Mouse (Mus musculus): ENCODE results near the gene Tmem164. TPM values are rescaled to one million over a fixed set of nuclear protein-coding genes. Genes with fewer than 3 reads are reported as not detected.

Gene Tmem164
- total RNA-seq, 4 experiments from 2014 or later: 17.1 to 20.2 (median 19.3) TPM

- no peak for DNase-seq (ENCODE audit: low spot score)
These were observed 147.1 kb downstream of the Tmem164 start for GRCm38 (mm10) chrX:142828184-142828908.

- no peak for DNase-seq (ENCODE audit: low spot score)
These were observed 148.1 kb downstream of the Tmem164 start for GRCm38 (mm10) chrX:142829267-142829666.

- no peak for DNase-seq (ENCODE audit: low spot score)
These were observed 148.8 kb downstream of the Tmem164 start for GRCm38 (mm10) chrX:142829866-142830470.

- DNase-seq (ENCODE audit: low spot score): no peak
These were observed 149.4 kb downstream of the Tmem164 start for GRCm38 (mm10) chrX:142830572-142830971.

GRCm38 (mm10) chrX:142832221-142832620 is 151.0 kb downstream of the Tmem164 start:
- no peak for DNase-seq (ENCODE audit: low spot score)

GRCm38 (mm10) chrX:142833164-142833796 is 152.1 kb downstream of the Tmem164 start:
- DNase-seq (ENCODE audit: low spot score): peak; percentile 47

- no peak for DNase-seq (ENCODE audit: low spot score)
These were observed 153.6 kb downstream of the Tmem164 start for GRCm38 (mm10) chrX:142834807-142835206.

- DNase-seq (ENCODE audit: low spot score): no peak
These were observed 155.2 kb downstream of the Tmem164 start for GRCm38 (mm10) chrX:142836399-142836798.

GRCm38 (mm10) chrX:142837316-142837715 is 156.1 kb downstream of the Tmem164 start:
- DNase-seq (ENCODE audit: low spot score): no peak

- DNase-seq (ENCODE audit: low spot score): no peak
These were observed 157.6 kb downstream of the Tmem164 start for GRCm38 (mm10) chrX:142838841-142839240.

GRCm38 (mm10) chrX:142839411-142839810 is 158.2 kb downstream of the Tmem164 start:
- no peak for DNase-seq (ENCODE audit: low spot score)

GRCm38 (mm10) chrX:142841916-142842315 is 160.7 kb downstream of the Tmem164 start:
- DNase-seq (ENCODE audit: low spot score): no peak

- DNase-seq (ENCODE audit: low spot score): no peak
These were observed 165.1 kb downstream of the Tmem164 start for GRCm38 (mm10) chrX:142846266-142846665.

GRCm38 (mm10) chrX:142848032-142848431 is 166.8 kb downstream of the Tmem164 start:
- DNase-seq (ENCODE audit: low spot score): no peak

- peak; percentile 24 for DNase-seq (ENCODE audit: low spot score)
These were observed 188.6 kb downstream of the Tmem164 start for GRCm38 (mm10) chrX:142869844-142870243.

- no peak for DNase-seq (ENCODE audit: low spot score)
These were observed 201.0 kb downstream of the Tmem164 start for GRCm38 (mm10) chrX:142882255-142882654.

- no peak for DNase-seq (ENCODE audit: low spot score)
These were observed 202.4 kb downstream of the Tmem164 start for GRCm38 (mm10) chrX:142883593-142883992.

- DNase-seq (ENCODE audit: low spot score): no peak
These were observed 204.8 kb downstream of the Tmem164 start for GRCm38 (mm10) chrX:142885962-142886361.

Small RNA genes lying within 50 kb of the gene (microRNA-seq; reads per million reads assigned to microRNA genes)
- gene Mir652: 7,213 reads per million, percentile 93 among the genes with 10 or more reads in this experiment
